Mouse (Mus musculus): ENCODE measurements around the gene Reln. TPM values are rescaled to one million over a fixed set of nuclear protein-coding genes. Genes with fewer than 3 reads are reported as not detected.

The Reln gene
- polyA plus RNA-seq, 2 experiments, result 3.3 to 6.7 TPM

- WGBS, result 61% methylated on average over 11 of the region's 11 CpGs
- Histone ChIP-seq H3K36me3 (ENCODE audit: control insufficient read depth, insufficient read depth, low read length) (no peaks in the 10 kb centered on the region), H3K9ac (ENCODE audit: low read depth, low read length, severe bottlenecking) (no peak overlapping the region), H3K27me3 (ENCODE audit: control insufficient read depth, insufficient read depth, low read length) (no peaks in the 10 kb centered on the region), H3K9me3 (ENCODE audit: control insufficient read depth, low read length) (no peaks in the 10 kb centered on the region), H3K4me2 (replicated peaks; ENCODE audit: low read depth, low read length, severe bottlenecking) (no peak overlapping the region), H3K4me3 (replicated peaks; ENCODE audit: low read length) (no peak overlapping the region), H3K4me1 (ENCODE audit: control insufficient read depth, insufficient read depth, low read length) (no peaks in the 10 kb centered on the region), H3K27ac (replicated peaks; ENCODE audit: low read depth, low read length) (no peak overlapping the region)
- no peak for DNase-seq (ENCODE audit: low spot score)
- ATAC-seq (ENCODE audit: low FRiP score, low read depth), result no peak
- TF ChIP-seq POLR2A (IDR thresholded peaks at IDR 0.05; ENCODE audit: borderline replicate concordance, extremely low read depth, insufficient read depth, insufficient read length), result no peak
Observed at GRCm38 (mm10) chr5:22007304-22008059, 337.0 kb downstream of the Reln start.

GRCm38 (mm10) chr5:22003858-22004257 is 340.6 kb downstream of the Reln start:
- 87% methylated on average over 4 of the region's 4 CpGs for WGBS
- DNase-seq (ENCODE audit: low spot score), result no peak
- H3K9me3 ChIP-seq (ENCODE audit: control insufficient read depth, low read length), result no peaks in the 10 kb centered on the region
- H3K27ac ChIP-seq (replicated peaks; ENCODE audit: low read depth, low read length), result no peak overlapping the region
- H3K36me3 ChIP-seq (ENCODE audit: control insufficient read depth, insufficient read depth, low read length), result no peaks in the 10 kb centered on the region
- H3K9ac ChIP-seq (ENCODE audit: low read depth, low read length, severe bottlenecking), result no peak overlapping the region
- TF ChIP-seq POLR2A (IDR thresholded peaks at IDR 0.05; ENCODE audit: borderline replicate concordance, extremely low read depth, insufficient read depth, insufficient read length), result no peak
- no peak for ATAC-seq (ENCODE audit: low FRiP score, low read depth)
- no peaks in the 10 kb centered on the region for H3K4me1 ChIP-seq (ENCODE audit: control insufficient read depth, insufficient read depth, low read length)
- no peaks in the 10 kb centered on the region for H3K27me3 ChIP-seq (ENCODE audit: control insufficient read depth, insufficient read depth, low read length)
- H3K4me3 ChIP-seq (replicated peaks; ENCODE audit: low read length), result no peak overlapping the region
- no peak overlapping the region for H3K4me2 ChIP-seq (replicated peaks; ENCODE audit: low read depth, low read length, severe bottlenecking)

GRCm38 (mm10) chr5:21987711-21988110 is 356.8 kb downstream of the Reln start:
- H3K4me2 ChIP-seq (replicated peaks; ENCODE audit: low read depth, low read length, severe bottlenecking), result no peak overlapping the region
- no peak overlapping the region for H3K4me3 ChIP-seq (replicated peaks; ENCODE audit: low read length)
- H3K4me1 ChIP-seq (ENCODE audit: control insufficient read depth, insufficient read depth, low read length), result no peaks in the 10 kb centered on the region
- no peak overlapping the region for H3K27ac ChIP-seq (replicated peaks; ENCODE audit: low read depth, low read length)
- no peaks in the 10 kb centered on the region for H3K36me3 ChIP-seq (ENCODE audit: control insufficient read depth, insufficient read depth, low read length)
- H3K9ac ChIP-seq (ENCODE audit: low read depth, low read length, severe bottlenecking), result no peak overlapping the region
- no peaks in the 10 kb centered on the region for H3K9me3 ChIP-seq (ENCODE audit: control insufficient read depth, low read length)
- no peak for TF ChIP-seq POLR2A (IDR thresholded peaks at IDR 0.05; ENCODE audit: borderline replicate concordance, extremely low read depth, insufficient read depth, insufficient read length)
- 81% methylated on average over 5 of the region's 5 CpGs for WGBS
- H3K27me3 ChIP-seq (ENCODE audit: control insufficient read depth, insufficient read depth, low read length), result no peaks in the 10 kb centered on the region
- no peak for ATAC-seq (ENCODE audit: low FRiP score, low read depth)
- no peak for DNase-seq (ENCODE audit: low spot score)

GRCm38 (mm10) chr5:21986311-21986710 is 358.2 kb downstream of the Reln start:
- Histone ChIP-seq H3K9ac (ENCODE audit: low read depth, low read length, severe bottlenecking) (no peak overlapping the region), H3K4me2 (replicated peaks; ENCODE audit: low read depth, low read length, severe bottlenecking) (no peak overlapping the region), H3K4me3 (replicated peaks; ENCODE audit: low read length) (no peak overlapping the region), H3K36me3 (ENCODE audit: control insufficient read depth, insufficient read depth, low read length) (no peaks in the 10 kb centered on the region), H3K27ac (replicated peaks; ENCODE audit: low read depth, low read length) (no peak overlapping the region), H3K9me3 (ENCODE audit: control insufficient read depth, low read length) (no peaks in the 10 kb centered on the region), H3K4me1 (ENCODE audit: control insufficient read depth, insufficient read depth, low read length) (no peaks in the 10 kb centered on the region), H3K27me3 (ENCODE audit: control insufficient read depth, insufficient read depth, low read length) (no peaks in the 10 kb centered on the region)
- ATAC-seq (ENCODE audit: low FRiP score, low read depth) (no peak), DNase-seq (ENCODE audit: low spot score) (peak; percentile 47)
- no peak for TF ChIP-seq POLR2A (IDR thresholded peaks at IDR 0.05; ENCODE audit: borderline replicate concordance, extremely low read depth, insufficient read depth, insufficient read length)
- WGBS, result 49% methylated on average over 4 of the region's 4 CpGs

- no peak for TF ChIP-seq POLR2A (IDR thresholded peaks at IDR 0.05; ENCODE audit: borderline replicate concordance, extremely low read depth, insufficient read depth, insufficient read length)
- H3K9me3 ChIP-seq (ENCODE audit: control insufficient read depth, low read length), result no peaks in the 10 kb centered on the region
- no peak overlapping the region for H3K27ac ChIP-seq (replicated peaks; ENCODE audit: low read depth, low read length)
- no peaks in the 10 kb centered on the region for H3K4me1 ChIP-seq (ENCODE audit: control insufficient read depth, insufficient read depth, low read length)
- H3K4me2 ChIP-seq (replicated peaks; ENCODE audit: low read depth, low read length, severe bottlenecking), result no peak overlapping the region
- H3K27me3 ChIP-seq (ENCODE audit: control insufficient read depth, insufficient read depth, low read length), result no peaks in the 10 kb centered on the region
- no peaks in the 10 kb centered on the region for H3K36me3 ChIP-seq (ENCODE audit: control insufficient read depth, insufficient read depth, low read length)
- ATAC-seq (ENCODE audit: low FRiP score, low read depth), result no peak
- H3K4me3 ChIP-seq (replicated peaks; ENCODE audit: low read length), result no peak overlapping the region
- no peak for DNase-seq (ENCODE audit: low spot score)
- H3K9ac ChIP-seq (ENCODE audit: low read depth, low read length, severe bottlenecking), result no peak overlapping the region
- WGBS, result 65% methylated on average over 3 of the region's 3 CpGs
Observed at GRCm38 (mm10) chr5:21983021-21983667, 361.4 kb downstream of the Reln start.
